Mouse (Mus musculus): ENCODE measurements around the gene Ubxn6. TPM values are rescaled to one million over a fixed set of nuclear protein-coding genes. Genes with fewer than 3 reads are reported as not detected.

Ubxn6 gene
- total RNA-seq, 2 experiments from 2014 or later, result 47.7 to 50.9 TPM

- no peak for DNase-seq
- intact Hi-C loops (cut with DNase I), result no loop called here
Observed at GRCm38 (mm10) chr17:56031431-56031830, 43.4 kb downstream of the Ubxn6 start.

- no peak for DNase-seq
- intact Hi-C loops (cut with DNase I), result no loop called here
Observed at GRCm38 (mm10) chr17:56030919-56031318, 43.9 kb downstream of the Ubxn6 start.

- no peak for DNase-seq
- intact Hi-C loops (cut with DNase I), result no loop called here
Observed at GRCm38 (mm10) chr17:56030238-56030870, 44.5 kb downstream of the Ubxn6 start.

GRCm38 (mm10) chr17:56027801-56028441, 46.9 kb downstream of the Ubxn6 start:
- peak in 1 of 2 experiments; percentile 34 for DNase-seq
- intact Hi-C loops (cut with DNase I), result no loop called here

GRCm38 (mm10) chr17:56026881-56027280, 47.9 kb downstream of the Ubxn6 start:
- no peak for DNase-seq
- intact Hi-C loops (cut with DNase I), result no loop called here

GRCm38 (mm10) chr17:56026303-56026702, 48.5 kb downstream of the Ubxn6 start:
- intact Hi-C loops (cut with DNase I), result no loop called here

GRCm38 (mm10) chr17:56024931-56025330, 49.9 kb downstream of the Ubxn6 start:
- intact Hi-C loops (cut with DNase I), result no loop called here
- no peak for DNase-seq

More at GRCm38 (mm10) chr17:56026303-56026702, 48.5 kb downstream of the Ubxn6 start:
- no peak for DNase-seq

GRCm38 (mm10) chr17:56024476-56024875, 50.4 kb downstream of the Ubxn6 start:
- intact Hi-C loops (cut with DNase I), result no loop called here
- peak in 1 of 2 experiments; percentile 12 for DNase-seq

GRCm38 (mm10) chr17:56023386-56023785, 51.4 kb downstream of the Ubxn6 start:
- intact Hi-C loops (cut with DNase I), result no loop called here
- DNase-seq, result peak in 1 of 2 experiments; percentile 15

GRCm38 (mm10) chr17:56022989-56023290, 51.9 kb downstream of the Ubxn6 start:
- peak in 1 of 2 experiments; percentile 12 for DNase-seq
- intact Hi-C loops (cut with DNase I), result no loop called here

GRCm38 (mm10) chr17:56022131-56022988, 52.5 kb downstream of the Ubxn6 start:
- DNase-seq, result no peak
- intact Hi-C loops (cut with DNase I), result no loop called here

GRCm38 (mm10) chr17:56021161-56021910, 53.5 kb downstream of the Ubxn6 start:
- intact Hi-C loops (cut with DNase I), result no loop called here
- peak in 1 of 2 experiments; percentile 14 for DNase-seq

- intact Hi-C loops (cut with DNase I), result no loop called here
- DNase-seq, result no peak
Observed at GRCm38 (mm10) chr17:56020400-56021084, 54.3 kb downstream of the Ubxn6 start.

GRCm38 (mm10) chr17:56018347-56019131, 56.3 kb downstream of the Ubxn6 start:
- peak in 1 of 2 experiments; percentile 23 for DNase-seq
- intact Hi-C loops (cut with DNase I), result no loop called here

GRCm38 (mm10) chr17:56017848-56018247, 57.0 kb downstream of the Ubxn6 start:
- peak in 1 of 2 experiments; percentile 14 for DNase-seq
- intact Hi-C loops (cut with DNase I), result no loop called here

All from gastrocnemius, postnatal 36 days (tissue).